Mouse (Mus musculus) limb, embryonic 11.5 days (tissue): ENCODE results near the gene Angptl2. TPM values are rescaled to one million over a fixed set of nuclear protein-coding genes. Genes with fewer than 3 reads are reported as not detected.

Experiments
- ATAC-seq: fragments of 200-750 bp; cut with Nextera tagmentation; 2 replicates; pipeline ENCODE4 v1.8.0; 2017; ENCODE audit warnings: low read depth; ENCODE audit not compliant: insufficient number of reproducible peaks, low FRiP score, low TSS enrichment
- DNase-seq: peaks from one replicate; pipeline ENCODE4 v3.0.0-alpha.2; 2015; ENCODE audit warnings: low spot score
- H3K27ac ChIP-seq: fragments of 300-500 bp; sonication (generic); replicated peaks from 2 replicates; pipeline ENCODE4 v1.5.1; 2014; ENCODE audit warnings: low read depth, mild to moderate bottlenecking, low read length
- H3K27me3 ChIP-seq: fragments of 300-500 bp; sonication (generic); 2 replicates; pipeline ENCODE4 v1.6.1; 2014; ENCODE audit warnings: mild to moderate bottlenecking, low read length, mixed read lengths; ENCODE audit not compliant: control insufficient read depth, insufficient read depth
- H3K36me3 ChIP-seq: fragments of 300-500 bp; sonication (generic); 2 replicates; pipeline ENCODE4 v1.6.1; 2014; ENCODE audit warnings: mild to moderate bottlenecking, low read length, moderate library complexity, mixed read lengths; ENCODE audit not compliant: control insufficient read depth, insufficient read depth
- H3K4me1 ChIP-seq: fragments of 300-500 bp; sonication (generic); 2 replicates; pipeline ENCODE4 v1.6.1; 2014; ENCODE audit warnings: low read length, mixed read lengths; ENCODE audit not compliant: control insufficient read depth, insufficient read depth
- H3K4me2 ChIP-seq: fragments of 300-500 bp; sonication (generic); 2 replicates; pipeline ENCODE4 v1.6.1; 2014; ENCODE audit warnings: low read depth, mild to moderate bottlenecking, moderate library complexity; ENCODE audit not compliant: severe bottlenecking
- H3K4me3 ChIP-seq: fragments of 300-500 bp; sonication (generic); 2 replicates; pipeline ENCODE4 v1.5.1; 2014; ENCODE audit warnings: low read depth, low read length
- H3K9ac ChIP-seq: fragments of 300-500 bp; sonication (generic); 2 replicates; pipeline ENCODE4 v1.6.1; 2014; ENCODE audit warnings: mild to moderate bottlenecking, low read length
- H3K9me3 ChIP-seq: fragments of 300-500 bp; sonication (generic); 2 replicates; pipeline ENCODE4 v1.6.1; 2016; ENCODE audit warnings: low read length; ENCODE audit not compliant: control insufficient read depth
- WGBS: fragments of 180-500 bp; shearing (Covaris S2); extraction: QIAGEN DNeasy Blood & Tissue Kit; methylation state at CpG from one replicate; pipeline ENCODE4 v1.1.7; 2014; 5-methylcytosine and 5-hydroxymethylcytosine counted together
- polyA plus RNA-seq: library from polyadenylated mRNA; unstranded; fragments of >200 nt; fragmentation: Nextera tagmentation; extraction: Ambion mirVana; gene quantifications from 2 replicates; pipeline ENCODE4 v1.2.1, GENCODE M21; 2014

Gene Angptl2
- polyA plus RNA-seq, 1 experiment from 2014 or later: 48.8 TPM

- 70% methylated on average over 12 of the region's 12 CpGs for WGBS
- no peak overlapping the region for H3K4me2 ChIP-seq
- H3K36me3 ChIP-seq: no peaks in the 10 kb centered on the region
- no peak overlapping the region for H3K9ac ChIP-seq
- no peak overlapping the region for H3K27ac ChIP-seq
- H3K9me3 ChIP-seq: no peaks in the 10 kb centered on the region
- H3K4me1 ChIP-seq: peaks cover 26% of the 10 kb centered on the region
- DNase-seq (no peak), ATAC-seq (no peak)
- no peaks in the 10 kb centered on the region for H3K27me3 ChIP-seq
- no peak overlapping the region for H3K4me3 ChIP-seq
These were observed 38.2 kb upstream of the Angptl2 start for GRCm38 (mm10) chr2:33177443-33178242.

- no peak overlapping the region for H3K4me3 ChIP-seq
- peak overlapping the region; percentile 82; the same call in 1 of the 2 replicates for H3K27ac ChIP-seq
- ATAC-seq (0 out of 2 replicates have a peak, but pooled peaks have one; percentile 27), DNase-seq (no peak)
- H3K4me2 ChIP-seq: no peak overlapping the region
- peaks cover 26% of the 10 kb centered on the region for H3K4me1 ChIP-seq
- H3K36me3 ChIP-seq: no peaks in the 10 kb centered on the region
- 50% methylated on average over 11 of the region's 11 CpGs for WGBS
- no peaks in the 10 kb centered on the region for H3K27me3 ChIP-seq
- H3K9me3 ChIP-seq: no peaks in the 10 kb centered on the region
- no peak overlapping the region for H3K9ac ChIP-seq
These were observed 37.5 kb upstream of the Angptl2 start for GRCm38 (mm10) chr2:33178243-33178932.

GRCm38 (mm10) chr2:33179171-33179929 is 36.5 kb upstream of the Angptl2 start:
- Histone ChIP-seq H3K4me1 (peaks cover 26% of the 10 kb centered on the region), H3K4me2 (no peak overlapping the region), H3K9ac (no peak overlapping the region), H3K27ac (peak overlapping the region; percentile 82), H3K9me3 (no peaks in the 10 kb centered on the region), H3K4me3 (no peak overlapping the region), H3K27me3 (no peaks in the 10 kb centered on the region), H3K36me3 (no peaks in the 10 kb centered on the region)
- DNase-seq (no peak), ATAC-seq (no peak)
- WGBS: 58% methylated on average over 14 of the region's 14 CpGs

GRCm38 (mm10) chr2:33179930-33180630 is 35.8 kb upstream of the Angptl2 start:
- Histone ChIP-seq H3K9me3 (no peaks in the 10 kb centered on the region), H3K4me3 (no peak overlapping the region), H3K9ac (no peak overlapping the region), H3K36me3 (no peaks in the 10 kb centered on the region), H3K4me2 (no peak overlapping the region), H3K4me1 (peaks cover 26% of the 10 kb centered on the region), H3K27me3 (no peaks in the 10 kb centered on the region), H3K27ac (peak overlapping the region; percentile 82)
- ATAC-seq (no peak), DNase-seq (peak; percentile 64)
- 42% methylated on average over 16 of the region's 16 CpGs for WGBS

- no peak for DNase-seq
- ATAC-seq: no peak
- H3K27ac ChIP-seq: no peak overlapping the region
- no peaks in the 10 kb centered on the region for H3K27me3 ChIP-seq
- no peak overlapping the region for H3K4me2 ChIP-seq
- H3K36me3 ChIP-seq: no peaks in the 10 kb centered on the region
- no peak overlapping the region for H3K4me3 ChIP-seq
- H3K9me3 ChIP-seq: no peaks in the 10 kb centered on the region; the same call in 1 of the 2 replicates
- H3K4me1 ChIP-seq: peaks cover 20% of the 10 kb centered on the region
- WGBS: 92% methylated on average over 7 of the region's 7 CpGs
- H3K9ac ChIP-seq: no peak overlapping the region
These were observed 32.5 kb upstream of the Angptl2 start for GRCm38 (mm10) chr2:33183321-33183720.

- Histone ChIP-seq H3K9ac (no peak overlapping the region), H3K36me3 (no peaks in the 10 kb centered on the region), H3K4me2 (no peak overlapping the region), H3K27ac (no peak overlapping the region), H3K27me3 (no peaks in the 10 kb centered on the region), H3K4me3 (no peak overlapping the region), H3K9me3 (no peaks in the 10 kb centered on the region; the same call in 1 of the 2 replicates), H3K4me1 (peaks cover 8% of the 10 kb centered on the region)
- no peak for ATAC-seq
- 79% methylated on average over 10 of the region's 10 CpGs for WGBS
- no peak for DNase-seq
These were observed 31.2 kb upstream of the Angptl2 start for GRCm38 (mm10) chr2:33184641-33185040.

- Histone ChIP-seq H3K27me3 (no peaks in the 10 kb centered on the region), H3K4me3 (no peak overlapping the region), H3K36me3 (no peaks in the 10 kb centered on the region), H3K4me1 (peaks cover 2% of the 10 kb centered on the region; the same call in 1 of the 2 replicates), H3K9ac (no peak overlapping the region), H3K9me3 (no peaks in the 10 kb centered on the region; the same call in 1 of the 2 replicates), H3K4me2 (no peak overlapping the region), H3K27ac (no peak overlapping the region)
- DNase-seq: peak; percentile 61
- no peak for ATAC-seq
- 76% methylated on average over 7 of the region's 7 CpGs for WGBS
These were observed 30.6 kb upstream of the Angptl2 start for GRCm38 (mm10) chr2:33185258-33185657.

- no peak overlapping the region for H3K4me2 ChIP-seq
- H3K9me3 ChIP-seq: no peaks in the 10 kb centered on the region; the same call in 1 of the 2 replicates
- no peak for ATAC-seq
- no peak overlapping the region for H3K9ac ChIP-seq
- H3K4me3 ChIP-seq: no peak overlapping the region
- no peak for DNase-seq
- no peaks in the 10 kb centered on the region for H3K36me3 ChIP-seq
- 77% methylated on average over 7 of the region's 7 CpGs for WGBS
- no peak overlapping the region for H3K27ac ChIP-seq
- H3K27me3 ChIP-seq: no peaks in the 10 kb centered on the region
- no peaks in the 10 kb centered on the region for H3K4me1 ChIP-seq
These were observed 29.4 kb upstream of the Angptl2 start for GRCm38 (mm10) chr2:33186505-33186904.
